Mouse (Mus musculus) hindbrain, embryonic 14.5 days (tissue): ENCODE measurements at regions not wholly inside any gene's neighbourhood (a gene's known extent, or its start where the extent isn't known, plus 50 kb on each side); places are given as distances from the start of the nearest gene placed in this dataset.

Source experiments
- ATAC-seq: fragments of 200-750 bp; cut with Nextera tagmentation; 2 replicates; pipeline ENCODE4 v1.8.0; 2017; ENCODE audit warnings: moderate number of reproducible peaks, mild to moderate bottlenecking, moderate TSS enrichment, moderate library complexity; ENCODE audit not compliant: low FRiP score
- DNase-seq: peaks from one replicate; pipeline ENCODE4 v3.0.0-alpha.2; 2015; ENCODE audit warnings: low spot score
- H3K27ac ChIP-seq: fragments of 300-500 bp; sonication (generic); 2 replicates; pipeline ENCODE4 v1.5.1; 2014; ENCODE audit warnings: mild to moderate bottlenecking, moderate library complexity
- H3K27me3 ChIP-seq: fragments of 300-500 bp; sonication (generic); 2 replicates; pipeline ENCODE4 v1.6.1; 2014; ENCODE audit warnings: mild to moderate bottlenecking, low read length, mixed read lengths; ENCODE audit not compliant: control insufficient read depth, insufficient read depth
- H3K36me3 ChIP-seq: fragments of 300-500 bp; sonication (generic); replicated peaks from 2 replicates; pipeline ENCODE4 v1.6.1; 2014; ENCODE audit not compliant: control insufficient read depth, insufficient read depth
- H3K4me1 ChIP-seq: fragments of 300-500 bp; sonication (generic); replicated peaks from 2 replicates; pipeline ENCODE4 v1.6.1; 2014; ENCODE audit warnings: antibody characterized with exemption, low read length, mixed read lengths; ENCODE audit not compliant: control insufficient read depth, insufficient read depth
- H3K4me2 ChIP-seq: fragments of 300-500 bp; sonication (generic); replicated peaks from 2 replicates; pipeline ENCODE4 v1.6.1; 2014; ENCODE audit warnings: mild to moderate bottlenecking, moderate library complexity
- H3K4me3 ChIP-seq: fragments of 300-500 bp; sonication (generic); replicated peaks from 2 replicates; pipeline ENCODE4 v1.5.1; 2014; ENCODE audit warnings: mild to moderate bottlenecking, low read length
- H3K9ac ChIP-seq: fragments of 300-500 bp; sonication (generic); 2 replicates; pipeline ENCODE4 v1.6.1; 2014
- H3K9me3 ChIP-seq: fragments of 300-500 bp; sonication (generic); 2 replicates; pipeline ENCODE4 v1.6.1; 2016; ENCODE audit warnings: low read length; ENCODE audit not compliant: control insufficient read depth
- WGBS: fragments of 180-500 bp; shearing (Covaris S2); extraction: QIAGEN DNeasy Blood & Tissue Kit; methylation state at CpG from one replicate; pipeline ENCODE4 v1.1.7; 2014; 5-methylcytosine and 5-hydroxymethylcytosine counted together

- ATAC-seq = no peak
- Histone ChIP-seq H3K27me3 (peaks cover 42% of the 10 kb centered on the region; the same call in 1 of the 2 replicates), H3K4me3 (no peak overlapping the region), H3K9ac (no peak overlapping the region), H3K27ac (no peak overlapping the region), H3K9me3 (no peaks in the 10 kb centered on the region), H3K4me1 (no peaks in the 10 kb centered on the region), H3K36me3 (peaks cover 11% of the 10 kb centered on the region), H3K4me2 (no peak overlapping the region)
- WGBS = 76% methylated on average over 3 of the region's 3 CpGs
- no peak for DNase-seq
These were observed 153.2 kb upstream of the Cypt2 start for GRCm38 (mm10) chrX:105346420-105346819.

- no peaks in the 10 kb centered on the region for H3K4me1 ChIP-seq
- H3K9me3 ChIP-seq = no peaks in the 10 kb centered on the region
- peaks cover 4% of the 10 kb centered on the region; the same call in 1 of the 2 replicates for H3K36me3 ChIP-seq
- H3K4me2 ChIP-seq = no peak overlapping the region
- no peak overlapping the region for H3K27ac ChIP-seq
- H3K27me3 ChIP-seq = peaks cover 36% of the 10 kb centered on the region
- DNase-seq = no peak
- no peak overlapping the region for H3K4me3 ChIP-seq
- ATAC-seq = peak; percentile 46; the same call in 1 of the 2 replicates
- H3K9ac ChIP-seq = no peak overlapping the region
- 41% methylated on average over 2 of the region's 2 CpGs for WGBS
These were observed 133.3 kb upstream of the Cypt2 start for GRCm38 (mm10) chrX:105366284-105366683.

- Histone ChIP-seq H3K27me3 (peaks cover 36% of the 10 kb centered on the region), H3K4me1 (no peaks in the 10 kb centered on the region)
- whole genome bisulfite sequencing = 81% methylated on average over 2 of the region's 2 CpGs
These were observed 131.6 kb upstream of the Cypt2 start for GRCm38 (mm10) chrX:105367979-105368378.

GRCm38 (mm10) chrX:105390506-105390905 is 109.1 kb upstream of the Cypt2 start:
- H3K27me3 ChIP-seq = peaks cover 14% of the 10 kb centered on the region; the same call in 1 of the 2 replicates
- H3K4me3 ChIP-seq = peak overlapping the region; percentile 38
- H3K9ac ChIP-seq = peak overlapping the region; percentile 61
- H3K36me3 ChIP-seq = peaks cover 13% of the 10 kb centered on the region; the same call in 1 of the 2 replicates
- H3K9me3 ChIP-seq = no peaks in the 10 kb centered on the region
- 25% methylated on average over 1 of the region's 1 CpGs for WGBS
- no peaks in the 10 kb centered on the region for H3K4me1 ChIP-seq
- DNase-seq (no peak), ATAC-seq (no peak)
- peak overlapping the region; percentile 90 for H3K27ac ChIP-seq
- peak overlapping the region; percentile 57 for H3K4me2 ChIP-seq

More at GRCm38 (mm10) chrX:105367979-105368378, 131.6 kb upstream of the Cypt2 start:
- Histone ChIP-seq H3K4me2 (no peak overlapping the region), H3K36me3 (peaks cover 4% of the 10 kb centered on the region; the same call in 1 of the 2 replicates), H3K9ac (no peak overlapping the region), H3K27ac (no peak overlapping the region), H3K9me3 (no peaks in the 10 kb centered on the region), H3K4me3 (no peak overlapping the region)
- no peak for ATAC-seq
- no peak for DNase-seq

GRCm38 (mm10) chrX:105391029-105391428 is 108.5 kb upstream of the Cypt2 start:
- Histone ChIP-seq H3K27me3 (peaks cover 14% of the 10 kb centered on the region; the same call in 1 of the 2 replicates), H3K4me2 (peak overlapping the region; percentile 57), H3K36me3 (peaks cover 11% of the 10 kb centered on the region; the same call in 1 of the 2 replicates), H3K27ac (peak overlapping the region; percentile 90), H3K4me3 (peak overlapping the region; percentile 38), H3K9me3 (no peaks in the 10 kb centered on the region), H3K4me1 (no peaks in the 10 kb centered on the region), H3K9ac (peak overlapping the region; percentile 61)
- DNase-seq (no peak), ATAC-seq (no peak)

GRCm38 (mm10) chrX:105391680-105392462 is 107.7 kb upstream of the Cypt2 start:
- DNase-seq = peak; percentile 79
- no peaks in the 10 kb centered on the region for H3K4me1 ChIP-seq
- peaks cover 14% of the 10 kb centered on the region; the same call in 1 of the 2 replicates for H3K27me3 ChIP-seq
- peak overlapping the region; percentile 90 for H3K27ac ChIP-seq
- H3K4me3 ChIP-seq = peak overlapping the region; percentile 38
- 13% methylated on average over 8 of the region's 8 CpGs for WGBS
- no peaks in the 10 kb centered on the region for H3K9me3 ChIP-seq
- peak overlapping the region; percentile 57 for H3K4me2 ChIP-seq
- peak; percentile 97 for ATAC-seq
- peaks cover 4% of the 10 kb centered on the region; the same call in 1 of the 2 replicates for H3K36me3 ChIP-seq
- peak overlapping the region; percentile 61 for H3K9ac ChIP-seq

- 46% methylated on average over 11 of the region's 11 CpGs for WGBS
- Histone ChIP-seq H3K27me3 (peaks cover 14% of the 10 kb centered on the region; the same call in 1 of the 2 replicates), H3K4me3 (no peak overlapping the region), H3K36me3 (no peaks in the 10 kb centered on the region), H3K4me2 (no peak overlapping the region), H3K9me3 (no peaks in the 10 kb centered on the region), H3K4me1 (no peaks in the 10 kb centered on the region), H3K27ac (no peak overlapping the region), H3K9ac (no peak overlapping the region)
- no peak for ATAC-seq
- DNase-seq = no peak
These were observed 106.3 kb upstream of the Cypt2 start for GRCm38 (mm10) chrX:105393259-105393658.

GRCm38 (mm10) chrX:105413351-105413750 is 86.2 kb upstream of the Cypt2 start:
- ATAC-seq (no peak), DNase-seq (no peak)
- no peak overlapping the region for H3K9ac ChIP-seq
- no peaks in the 10 kb centered on the region for H3K36me3 ChIP-seq
- no peaks in the 10 kb centered on the region for H3K9me3 ChIP-seq
- H3K27ac ChIP-seq = no peak overlapping the region
- H3K4me2 ChIP-seq = no peak overlapping the region
- H3K27me3 ChIP-seq = peaks cover 35% of the 10 kb centered on the region; the same call in 1 of the 2 replicates
- H3K4me3 ChIP-seq = no peak overlapping the region
- H3K4me1 ChIP-seq = no peaks in the 10 kb centered on the region
- 67% methylated on average over 5 of the region's 5 CpGs for WGBS

GRCm38 (mm10) chrX:105420976-105421375 is 78.6 kb upstream of the Cypt2 start:
- no peak overlapping the region for H3K27ac ChIP-seq
- H3K4me3 ChIP-seq = no peak overlapping the region
- H3K9me3 ChIP-seq = no peaks in the 10 kb centered on the region
- H3K36me3 ChIP-seq = no peaks in the 10 kb centered on the region
- no peak for ATAC-seq
- 72% methylated on average over 3 of the region's 3 CpGs for WGBS
- H3K4me1 ChIP-seq = no peaks in the 10 kb centered on the region
- H3K4me2 ChIP-seq = no peak overlapping the region
- H3K9ac ChIP-seq = no peak overlapping the region
- DNase-seq = no peak
- H3K27me3 ChIP-seq = 0 out of 2 replicates have a peak, but pooled peaks cover 12% of the 10 kb centered on the region
